Mouse (Mus musculus) heart, embryonic 15.5 days (tissue): ENCODE measurements around the gene Wars. TPM values are rescaled to one million over a fixed set of nuclear protein-coding genes. Genes with fewer than 3 reads are reported as not detected.

Source experiments
- ATAC-seq: fragments of 200-750 bp; cut with Nextera tagmentation; replicated peaks from 2 replicates; pipeline ENCODE4 v1.8.0; 2017; ENCODE audit warnings: low read depth, moderate TSS enrichment; ENCODE audit not compliant: insufficient number of reproducible peaks, insufficient read depth, low FRiP score
- H3K27ac ChIP-seq: fragments of 300-500 bp; sonication (generic); 2 replicates; pipeline ENCODE4 v1.5.1; 2015; ENCODE audit warnings: mild to moderate bottlenecking, inconsistent platforms
- H3K27me3 ChIP-seq: fragments of 300-500 bp; sonication (generic); 2 replicates; pipeline ENCODE4 v1.6.1; 2015; ENCODE audit warnings: inconsistent platforms
- H3K36me3 ChIP-seq: fragments of 300-500 bp; sonication (generic); 2 replicates; pipeline ENCODE4 v1.6.1; 2015; ENCODE audit warnings: mild to moderate bottlenecking, inconsistent platforms
- H3K4me1 ChIP-seq: fragments of 300-500 bp; sonication (generic); replicated peaks from 2 replicates; pipeline ENCODE4 v1.6.1; 2015; ENCODE audit warnings: inconsistent platforms
- H3K4me2 ChIP-seq: fragments of 300-500 bp; sonication (generic); 2 replicates; pipeline ENCODE4 v1.6.1; 2015; ENCODE audit warnings: inconsistent platforms, mild to moderate bottlenecking, moderate library complexity
- H3K4me3 ChIP-seq: fragments of 300-500 bp; sonication (generic); 2 replicates; pipeline ENCODE4 v1.5.1; 2015; ENCODE audit warnings: mild to moderate bottlenecking, inconsistent platforms
- H3K9ac ChIP-seq: fragments of 300-500 bp; sonication (generic); 2 replicates; pipeline ENCODE4 v1.6.1; 2015; ENCODE audit warnings: mild to moderate bottlenecking, inconsistent platforms
- H3K9me3 ChIP-seq: fragments of 300-500 bp; sonication (generic); replicated peaks from 2 replicates; pipeline ENCODE4 v1.6.1; 2016; ENCODE audit warnings: inconsistent platforms
- WGBS: fragments of 180-500 bp; shearing (Covaris S2); methylation state at CpG from one replicate; pipeline ENCODE4 v1.1.7; 2015; ENCODE audit warnings: mixed read lengths; 5-methylcytosine and 5-hydroxymethylcytosine counted together
- polyA plus RNA-seq: library from polyadenylated mRNA; unstranded; fragments of >200 nt; fragmentation: Nextera tagmentation; extraction: Ambion mirVana; gene quantifications from 2 replicates; pipeline ENCODE4 v1.2.1, GENCODE M21; 2015

The Wars gene
- polyA plus RNA-seq: 46.6 and 57.7 TPM in 2 replicates

DNA sequence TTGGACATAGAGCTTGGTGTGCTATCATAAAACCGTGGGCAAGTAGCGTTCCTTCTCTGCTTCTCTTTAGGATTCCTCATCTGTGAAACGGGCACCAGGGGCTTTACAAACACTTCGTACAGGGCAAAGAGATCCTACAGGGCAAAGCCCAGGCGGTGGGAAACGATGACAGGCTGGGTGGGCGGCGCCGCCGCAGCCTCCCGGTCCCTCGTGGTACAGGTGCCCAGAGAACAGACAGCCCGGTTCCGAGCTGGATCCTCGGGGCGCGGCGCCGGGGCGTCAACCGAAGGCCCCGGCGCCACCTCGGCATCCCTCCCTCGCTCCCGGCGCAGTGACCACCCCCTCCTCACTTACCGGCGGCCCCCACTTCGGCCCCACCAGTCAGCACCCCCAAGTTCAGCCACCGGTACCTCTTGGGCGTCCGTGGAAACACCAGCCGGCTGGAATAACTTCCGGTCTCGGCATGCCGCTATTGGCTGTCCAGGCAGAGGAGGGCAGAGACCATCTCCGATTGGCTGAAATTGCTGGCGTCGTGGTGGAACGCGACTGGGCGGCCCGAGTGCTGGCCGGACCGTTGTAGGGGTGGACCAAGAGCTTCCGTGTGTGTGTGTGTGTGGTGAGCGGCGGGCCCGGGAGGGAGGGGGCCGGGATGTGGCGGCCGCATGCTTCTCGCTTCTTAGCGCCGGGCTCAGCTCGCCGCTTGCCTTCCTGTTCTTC lies at the start of gene Wars:
Wars (minus strand) TSS at position 460 of the 717 bp plus-strand sequence.
- Histone ChIP-seq H3K27me3 (no peaks in the 10 kb centered on the region), H3K36me3 (0 out of 2 replicates have a peak, but pooled peaks cover 6% of the 10 kb centered on the region), H3K4me1 (peaks cover 14% of the 10 kb centered on the region), H3K27ac (0 out of 2 replicates have a peak within 1 kb of the TSS, but pooled peaks have one; percentile 11), H3K4me3 (peak within 1 kb of the TSS; percentile 86), H3K4me2 (peak within 1 kb of the TSS; percentile 79), H3K9ac (peak within 1 kb of the TSS; percentile 80), H3K9me3 (no peaks in the 10 kb centered on the region)
- under 1% methylated on average over 57 of the region's 58 CpGs for WGBS
- peak; percentile 99 for ATAC-seq

DNA sequence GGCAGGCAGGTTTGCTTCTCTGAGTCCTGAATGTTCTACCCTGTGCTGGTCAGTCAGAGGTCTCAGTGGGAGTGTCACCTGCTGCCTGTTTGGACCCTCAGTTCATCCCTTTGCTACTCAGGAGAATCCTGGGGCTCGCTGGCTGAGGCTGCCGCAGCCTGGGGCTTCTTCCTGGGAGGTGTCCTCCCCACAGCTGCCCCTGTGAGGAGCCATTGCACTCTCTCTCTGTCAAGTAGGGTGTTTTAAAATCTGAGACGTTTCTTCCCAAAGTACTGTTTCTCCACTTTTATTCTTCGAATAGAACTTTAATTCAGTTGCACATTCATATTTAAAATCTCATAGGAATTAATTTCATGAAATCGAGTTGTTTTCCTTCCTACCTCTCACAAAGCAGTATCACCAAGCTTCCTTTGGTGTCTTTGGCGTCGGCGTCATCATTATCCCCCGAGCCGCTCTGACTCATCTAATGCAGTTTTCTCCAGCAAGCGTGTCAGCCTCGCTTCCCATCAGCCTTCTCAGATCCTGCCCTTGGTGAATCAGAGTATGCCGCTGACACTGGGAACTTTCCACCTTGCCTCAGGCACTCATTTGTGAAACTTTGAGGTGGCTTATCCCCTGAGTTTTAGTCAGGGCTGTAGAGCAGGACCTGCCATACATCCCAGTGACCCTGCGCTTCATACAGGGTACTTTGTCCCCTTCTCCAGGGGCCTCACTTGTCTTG lies 48.4 kb upstream of the Wars start:
- Histone ChIP-seq H3K36me3 (no peaks in the 10 kb centered on the region), H3K27me3 (no peaks in the 10 kb centered on the region), H3K9ac (no peak overlapping the region), H3K4me2 (no peak overlapping the region), H3K4me3 (no peak overlapping the region), H3K9me3 (no peaks in the 10 kb centered on the region), H3K4me1 (peaks cover 3% of the 10 kb centered on the region; the same call in 1 of the 2 replicates), H3K27ac (no peak overlapping the region)
- ATAC-seq: no peak
- WGBS: 80% methylated on average over 14 of the region's 14 CpGs

DNA sequence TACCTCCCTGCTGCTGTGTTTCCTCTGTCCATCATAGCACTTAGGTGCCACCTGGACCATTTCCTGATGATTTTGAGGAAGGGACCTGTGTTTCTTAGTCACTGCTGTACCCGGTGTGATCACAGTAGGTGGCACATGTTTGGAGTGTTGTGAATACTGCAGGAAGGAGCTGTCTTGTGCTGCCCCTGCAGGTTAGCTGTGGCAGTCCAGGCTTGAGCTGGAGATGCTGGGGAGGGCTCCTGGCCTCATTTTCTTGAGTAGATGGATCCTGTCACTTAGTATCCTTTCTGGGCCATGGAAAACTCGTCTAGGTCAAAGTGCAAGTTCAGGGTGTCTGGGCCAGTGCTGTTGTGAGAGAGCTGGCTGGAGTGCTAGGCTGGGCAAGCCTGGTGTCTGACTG lies 47.3 kb upstream of the Wars start:
- no peak overlapping the region for H3K9ac ChIP-seq
- peaks cover 12% of the 10 kb centered on the region for H3K4me1 ChIP-seq
- ATAC-seq: no peak
- H3K36me3 ChIP-seq: no peaks in the 10 kb centered on the region
- H3K27ac ChIP-seq: no peak overlapping the region
- H3K4me3 ChIP-seq: no peak overlapping the region
- 56% methylated on average over 2 of the region's 2 CpGs for WGBS
- H3K9me3 ChIP-seq: no peaks in the 10 kb centered on the region
- H3K4me2 ChIP-seq: no peak overlapping the region
- H3K27me3 ChIP-seq: no peaks in the 10 kb centered on the region

DNA sequence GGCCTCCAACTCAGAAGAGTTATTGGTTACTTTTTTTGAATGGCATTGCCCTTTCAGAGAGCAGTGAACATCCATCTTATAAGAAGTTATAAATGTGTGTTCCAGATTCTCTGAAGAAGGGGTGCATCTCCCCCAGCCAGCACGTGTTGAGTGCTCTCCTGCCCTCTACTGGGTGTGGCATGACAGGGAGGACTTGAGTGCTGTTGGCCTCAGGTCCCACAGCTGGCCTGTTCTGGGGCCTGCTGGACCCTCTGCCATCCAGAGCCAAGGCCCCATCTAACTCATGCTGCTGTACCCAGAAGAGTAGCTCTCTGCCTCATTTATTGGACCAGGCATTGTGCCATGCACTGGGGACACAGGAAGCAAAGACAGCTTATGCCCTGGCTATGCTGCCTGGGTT lies 46.3 kb upstream of the Wars start:
- H3K27me3 ChIP-seq: no peaks in the 10 kb centered on the region
- no peak for ATAC-seq
- H3K4me2 ChIP-seq: no peak overlapping the region
- whole genome bisulfite sequencing: 46% methylated on average over 1 of the region's 1 CpGs
- H3K9ac ChIP-seq: no peak overlapping the region
- H3K36me3 ChIP-seq: no peaks in the 10 kb centered on the region
- no peak overlapping the region for H3K27ac ChIP-seq
- H3K4me1 ChIP-seq: peaks cover 14% of the 10 kb centered on the region
- H3K9me3 ChIP-seq: no peaks in the 10 kb centered on the region
- H3K4me3 ChIP-seq: no peak overlapping the region

DNA sequence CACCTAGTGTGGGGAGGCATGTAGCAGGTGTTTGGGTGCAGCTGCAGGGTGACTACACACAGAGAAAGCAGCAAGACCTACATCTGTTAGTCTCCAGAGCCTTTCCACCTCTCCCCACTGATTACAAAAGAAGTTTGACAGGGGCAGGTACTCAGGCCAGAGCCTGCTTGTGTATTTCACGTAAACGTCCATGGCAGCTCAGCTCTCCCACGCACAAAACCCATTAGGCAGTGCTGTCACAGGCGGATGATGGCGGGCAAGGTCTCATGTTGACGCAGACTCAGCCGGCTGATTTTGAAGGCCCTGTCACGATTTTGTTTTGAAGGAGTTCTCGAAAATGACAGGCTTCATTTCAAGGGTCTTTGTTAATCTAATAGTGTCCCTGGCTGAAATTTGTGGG lies 45.3 kb upstream of the Wars start:
- Histone ChIP-seq H3K4me3 (no peak overlapping the region), H3K9me3 (no peaks in the 10 kb centered on the region), H3K27ac (no peak overlapping the region), H3K9ac (no peak overlapping the region), H3K4me2 (no peak overlapping the region), H3K27me3 (no peaks in the 10 kb centered on the region), H3K4me1 (peaks cover 14% of the 10 kb centered on the region), H3K36me3 (no peaks in the 10 kb centered on the region)
- ATAC-seq: no peak
- WGBS: 73% methylated on average over 9 of the region's 9 CpGs

DNA sequence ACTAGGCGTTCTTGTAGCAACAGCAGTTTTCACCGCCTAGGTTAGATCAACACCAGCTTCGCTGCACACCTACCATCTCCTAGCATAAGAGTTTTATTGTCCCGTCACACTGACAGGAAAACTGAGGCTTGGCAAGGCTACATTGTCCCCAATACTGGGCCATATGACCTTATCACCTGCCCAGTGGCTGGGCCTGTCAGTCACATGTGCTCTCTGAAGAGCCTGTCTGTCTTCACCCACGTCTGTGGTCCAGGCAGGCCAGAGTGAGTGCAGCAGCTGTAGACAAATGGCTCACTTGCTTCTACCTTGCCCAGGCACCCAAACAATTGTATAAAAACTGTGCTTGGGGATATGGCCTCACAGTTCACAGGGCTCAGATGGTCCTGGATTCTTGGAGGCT lies 44.9 kb upstream of the Wars start:
- Histone ChIP-seq H3K4me1 (peaks cover 14% of the 10 kb centered on the region), H3K9ac (no peak overlapping the region), H3K4me2 (no peak overlapping the region), H3K27me3 (no peaks in the 10 kb centered on the region), H3K4me3 (no peak overlapping the region), H3K27ac (no peak overlapping the region), H3K36me3 (no peaks in the 10 kb centered on the region), H3K9me3 (no peaks in the 10 kb centered on the region)
- ATAC-seq: no peak
- 79% methylated on average over 5 of the region's 5 CpGs for WGBS

DNA sequence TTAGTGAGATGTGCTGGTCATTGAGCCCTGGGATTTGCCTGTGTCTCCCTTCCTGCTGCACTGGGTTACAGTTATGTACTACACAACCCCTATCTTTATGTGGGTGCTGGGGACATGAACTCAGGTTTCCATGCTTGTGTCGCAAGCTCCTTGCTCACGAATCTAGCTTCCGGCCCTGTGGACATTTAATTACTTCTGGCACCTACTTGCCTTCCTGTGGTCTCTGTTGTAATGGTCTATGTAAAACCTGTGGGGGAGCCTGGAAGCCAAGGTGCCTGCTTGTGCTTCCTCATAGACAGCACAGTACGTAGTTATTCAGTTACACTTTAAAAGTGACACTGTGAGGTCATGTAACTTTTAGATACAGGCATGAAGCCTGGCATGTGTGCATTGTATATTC lies 43.5 kb upstream of the Wars start:
- no peak overlapping the region for H3K4me2 ChIP-seq
- H3K27ac ChIP-seq: 0 out of 2 replicates have a peak overlapping the region, but pooled peaks have one; percentile 20
- no peaks in the 10 kb centered on the region for H3K9me3 ChIP-seq
- no peaks in the 10 kb centered on the region for H3K36me3 ChIP-seq
- H3K27me3 ChIP-seq: no peaks in the 10 kb centered on the region
- no peak for ATAC-seq
- peaks cover 14% of the 10 kb centered on the region for H3K4me1 ChIP-seq
- H3K4me3 ChIP-seq: no peak overlapping the region
- WGBS: 76% methylated on average over 4 of the region's 4 CpGs
- H3K9ac ChIP-seq: no peak overlapping the region

DNA sequence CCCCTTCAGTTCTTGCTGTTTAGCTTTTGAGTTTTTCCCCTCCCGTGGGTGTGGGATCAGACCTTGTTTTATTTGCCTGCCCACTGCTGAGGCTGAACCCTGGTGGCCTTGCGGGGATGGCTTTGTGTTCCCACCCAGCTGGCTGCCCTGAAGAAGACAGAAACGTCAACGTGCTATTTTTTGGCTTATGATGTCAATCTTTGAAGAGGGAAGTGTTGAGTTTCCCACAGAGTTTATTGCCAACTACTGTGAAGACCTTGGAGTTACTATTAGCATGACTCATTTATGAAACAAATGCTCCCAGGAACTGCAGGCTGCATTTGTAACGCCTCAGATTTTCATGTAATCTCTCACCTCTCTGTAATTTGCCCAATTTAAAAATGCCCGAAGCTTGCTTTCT lies 42.9 kb upstream of the Wars start:
- no peak overlapping the region for H3K4me3 ChIP-seq
- H3K27me3 ChIP-seq: no peaks in the 10 kb centered on the region
- 36% methylated on average over 6 of the region's 6 CpGs for WGBS
- H3K9ac ChIP-seq: no peak overlapping the region
- no peak for ATAC-seq
- 0 out of 2 replicates have a peak overlapping the region, but pooled peaks have one; percentile 20 for H3K27ac ChIP-seq
- H3K4me2 ChIP-seq: no peak overlapping the region
- no peaks in the 10 kb centered on the region for H3K36me3 ChIP-seq
- H3K4me1 ChIP-seq: peaks cover 14% of the 10 kb centered on the region
- H3K9me3 ChIP-seq: no peaks in the 10 kb centered on the region

DNA sequence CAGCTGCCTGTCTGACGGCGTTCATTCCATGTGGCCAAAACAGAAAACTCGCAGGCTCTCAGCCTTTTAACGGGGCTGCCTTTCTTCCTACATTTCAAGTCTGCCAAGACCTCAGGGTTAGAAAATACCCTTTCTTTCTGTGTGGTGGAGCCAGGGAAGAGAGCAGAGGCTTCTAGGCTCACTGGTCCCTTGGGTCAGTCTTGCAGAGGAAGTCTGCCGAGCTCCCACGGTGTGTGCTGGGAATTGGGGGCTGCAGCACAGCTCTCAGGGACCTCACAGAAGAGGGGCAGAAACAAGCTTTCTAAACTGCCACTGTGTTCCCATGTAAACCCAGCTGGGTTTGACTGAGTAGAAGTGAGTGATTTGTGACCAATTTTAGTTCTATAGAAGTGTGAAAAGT lies 40.3 kb upstream of the Wars start:
- no peaks in the 10 kb centered on the region for H3K36me3 ChIP-seq
- H3K4me1 ChIP-seq: peaks cover 14% of the 10 kb centered on the region
- 0 out of 2 replicates have a peak overlapping the region, but pooled peaks have one; percentile 13 for H3K4me2 ChIP-seq
- H3K4me3 ChIP-seq: no peak overlapping the region
- peak overlapping the region; percentile 50; the same call in 1 of the 2 replicates for H3K27ac ChIP-seq
- H3K9me3 ChIP-seq: no peaks in the 10 kb centered on the region
- WGBS: 68% methylated on average over 6 of the region's 6 CpGs
- no peaks in the 10 kb centered on the region for H3K27me3 ChIP-seq
- no peak for ATAC-seq
- no peak overlapping the region for H3K9ac ChIP-seq

DNA sequence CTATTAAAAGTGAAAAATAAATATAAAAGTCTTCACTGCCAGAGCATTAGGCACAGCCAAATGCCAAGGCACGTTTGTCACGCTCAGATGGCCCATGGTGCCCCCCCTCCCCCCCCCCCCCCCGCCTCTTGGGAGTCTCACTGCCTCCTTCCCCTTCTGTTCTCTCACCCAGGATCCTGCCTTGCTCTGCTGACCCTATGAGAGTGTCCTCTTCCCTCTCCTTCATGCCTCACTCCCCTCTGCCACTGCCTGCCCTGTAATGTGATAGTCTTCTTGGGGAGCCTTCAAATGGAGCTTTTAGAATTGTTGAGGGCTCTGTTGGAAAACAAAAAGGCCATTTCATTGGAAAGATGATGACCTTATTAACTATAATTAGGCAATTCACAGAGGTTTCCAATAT lies 38.1 kb upstream of the Wars start:
- Histone ChIP-seq H3K9me3 (no peaks in the 10 kb centered on the region), H3K27ac (no peak overlapping the region), H3K4me3 (no peak overlapping the region), H3K9ac (no peak overlapping the region), H3K4me1 (peaks cover 10% of the 10 kb centered on the region), H3K36me3 (no peaks in the 10 kb centered on the region), H3K27me3 (no peaks in the 10 kb centered on the region), H3K4me2 (no peak overlapping the region)
- WGBS: 54% methylated on average over 2 of the region's 3 CpGs
- no peak for ATAC-seq

DNA sequence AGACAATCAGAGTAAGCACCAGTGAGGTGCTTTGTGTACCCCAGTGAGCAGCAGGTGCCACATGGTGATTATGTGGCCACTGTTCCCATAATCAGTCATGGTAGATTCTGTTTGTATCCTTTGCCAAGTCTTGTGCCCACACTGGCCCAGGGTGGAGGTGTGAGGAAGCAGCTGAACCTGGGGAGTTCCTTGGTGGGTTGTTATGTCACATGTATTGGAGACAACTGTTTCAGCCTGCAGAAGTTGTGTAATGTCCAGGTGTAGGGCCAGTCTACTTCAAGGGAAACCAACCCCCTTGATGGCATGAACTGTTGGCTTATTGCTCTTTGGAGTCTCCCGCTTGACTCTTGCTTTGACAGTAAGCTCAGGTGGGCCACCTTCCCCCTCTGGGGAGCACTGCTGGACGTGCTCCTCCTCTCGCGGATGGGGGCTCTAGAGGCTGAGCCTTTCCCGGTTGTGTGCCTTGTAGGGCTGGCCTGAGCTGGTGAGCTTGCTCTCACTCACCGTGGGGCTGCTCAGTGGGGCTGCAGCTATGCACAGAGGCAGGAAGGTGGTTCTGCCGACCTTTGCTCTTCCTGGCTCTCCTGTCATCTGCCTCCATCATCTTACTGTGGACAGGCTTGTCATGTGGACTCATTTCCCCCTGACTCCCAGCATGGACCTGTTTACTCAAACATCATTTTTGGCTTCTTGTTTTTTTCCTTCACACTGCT lies 37.5 kb upstream of the Wars start:
- WGBS: 53% methylated on average over 7 of the region's 7 CpGs
- Histone ChIP-seq H3K36me3 (no peaks in the 10 kb centered on the region), H3K4me2 (no peak overlapping the region), H3K9me3 (no peaks in the 10 kb centered on the region), H3K4me1 (peaks cover 5% of the 10 kb centered on the region), H3K27ac (no peak overlapping the region; the same call in 1 of the 2 replicates), H3K9ac (no peak overlapping the region), H3K4me3 (no peak overlapping the region), H3K27me3 (no peaks in the 10 kb centered on the region)
- ATAC-seq: no peak
